Mouse (Mus musculus): ENCODE measurements around the gene Slc16a14. TPM values are rescaled to one million over a fixed set of nuclear protein-coding genes. Genes with fewer than 3 reads are reported as not detected.

Gene Slc16a14
- polyA plus RNA-seq, 1 experiment = not detected

DNA sequence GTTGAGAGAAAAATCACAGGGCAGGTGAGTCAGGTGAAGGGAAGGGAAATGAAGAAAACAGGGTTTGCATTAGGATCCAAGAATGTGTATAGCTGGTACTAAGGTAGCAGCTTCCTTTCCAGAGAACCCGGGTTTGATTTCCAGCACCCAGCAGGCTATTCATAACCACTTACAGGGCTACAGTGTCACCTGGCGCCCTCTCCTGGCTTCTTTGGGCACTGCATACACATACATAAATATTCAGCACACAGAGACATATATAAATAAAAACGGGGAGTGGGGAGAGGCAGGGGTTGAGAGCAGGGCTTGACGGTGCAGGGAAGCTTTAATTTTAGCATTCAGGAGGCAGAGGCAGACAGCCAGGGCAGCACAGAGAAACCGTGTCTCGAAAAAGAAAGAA, 49.0 kb downstream of the Slc16a14 start:
- TF ChIP-seq GATA1 (IDR thresholded peaks at IDR 0.05; ENCODE audit: borderline replicate concordance, low read length) (no peak), FLI1 (IDR thresholded peaks at IDR 0.05; ENCODE audit: low read length) (no peak)
- Histone ChIP-seq H3K27me3 (replicated peaks) (no peaks in the 10 kb centered on the region), H3K9me3 (peaks cover 12% of the 10 kb centered on the region), H3K4me1 (no peaks in the 10 kb centered on the region), H3K36me3 (replicated peaks; ENCODE audit: low read length) (no peaks in the 10 kb centered on the region), H3K4me3 (replicated peaks) (no peak overlapping the region)

DNA sequence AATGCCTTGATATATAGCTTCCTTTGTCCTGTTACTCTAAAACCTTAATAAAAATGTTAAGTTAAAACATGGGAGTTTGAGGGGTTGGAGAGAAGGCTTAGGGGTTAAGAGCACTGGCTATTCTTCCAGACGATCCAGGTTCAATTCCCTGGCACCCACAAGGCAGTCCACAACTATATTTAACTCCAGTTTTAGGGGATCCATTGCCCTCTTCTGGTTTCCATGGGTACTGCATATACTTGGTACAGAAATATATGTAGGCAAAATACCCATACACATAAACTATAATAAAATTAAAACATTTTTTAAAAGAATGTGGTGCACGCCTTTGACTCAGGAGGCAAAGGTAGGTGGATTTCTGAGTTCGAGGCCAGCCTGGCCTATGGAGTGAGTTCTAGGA, 49.8 kb downstream of the Slc16a14 start:
- TF ChIP-seq FLI1 (IDR thresholded peaks at IDR 0.05; ENCODE audit: low read length) (no peak), GATA1 (IDR thresholded peaks at IDR 0.05; ENCODE audit: borderline replicate concordance, low read length) (no peak)
- H3K36me3 ChIP-seq (replicated peaks; ENCODE audit: low read length) = no peaks in the 10 kb centered on the region

DNA sequence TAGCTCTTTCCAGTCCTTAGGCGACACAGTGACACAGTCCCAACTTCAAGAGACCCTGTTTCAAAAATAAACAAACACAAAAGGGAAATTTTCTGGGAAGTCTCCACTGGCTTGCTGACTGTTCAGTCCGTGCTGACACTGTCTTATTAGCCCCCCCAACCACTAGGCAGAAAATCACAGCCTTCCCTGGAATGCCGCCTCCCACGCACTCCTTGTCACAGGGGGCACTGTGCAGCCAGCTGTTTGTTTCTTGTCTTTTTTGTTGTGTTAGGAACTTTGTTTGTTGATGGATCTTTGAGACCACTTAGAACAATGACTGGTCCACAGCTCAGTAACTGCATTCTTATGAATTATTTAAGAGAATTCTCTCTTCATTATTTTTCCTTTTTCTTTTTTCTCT, 51.0 kb downstream of the Slc16a14 start:
- TF ChIP-seq GATA1 (IDR thresholded peaks at IDR 0.05; ENCODE audit: borderline replicate concordance, low read length) = no peak
- no peak for TF ChIP-seq FLI1 (IDR thresholded peaks at IDR 0.05; ENCODE audit: low read length)
- H3K4me3 ChIP-seq (replicated peaks) = no peak overlapping the region

More for the DNA sequence above, 49.8 kb downstream of the Slc16a14 start:
- H3K4me1 ChIP-seq = no peaks in the 10 kb centered on the region
- H3K4me3 ChIP-seq (replicated peaks) = no peak overlapping the region
- H3K9me3 ChIP-seq = peaks cover 10% of the 10 kb centered on the region
- no peaks in the 10 kb centered on the region for H3K27me3 ChIP-seq (replicated peaks)

DNA sequence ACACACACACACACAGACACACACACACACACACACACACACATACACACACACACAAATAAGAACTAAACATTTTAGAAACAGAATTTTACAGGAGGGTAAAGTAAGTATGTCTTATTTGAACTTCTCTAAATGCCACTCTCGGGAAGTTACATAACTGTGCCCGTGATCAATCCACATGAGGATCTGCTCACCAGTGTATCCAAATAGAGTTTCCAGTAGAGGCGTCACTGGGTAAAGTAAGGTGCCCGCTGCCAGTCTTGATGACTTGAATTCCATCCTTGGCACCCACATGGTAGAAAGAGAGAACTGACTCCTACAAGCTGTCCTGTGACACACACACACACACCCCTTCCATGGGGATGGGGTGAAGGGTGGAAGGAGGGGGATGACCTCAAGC, 52.0 kb downstream of the Slc16a14 start:
- Histone ChIP-seq H3K36me3 (replicated peaks; ENCODE audit: low read length) (no peaks in the 10 kb centered on the region), H3K27me3 (replicated peaks) (no peaks in the 10 kb centered on the region), H3K9me3 (peaks cover 14% of the 10 kb centered on the region), H3K4me3 (replicated peaks) (no peak overlapping the region), H3K4me1 (no peaks in the 10 kb centered on the region)
- TF ChIP-seq GATA1 (IDR thresholded peaks at IDR 0.05; ENCODE audit: borderline replicate concordance, low read length) (no peak), FLI1 (IDR thresholded peaks at IDR 0.05; ENCODE audit: low read length) (no peak)

More for the DNA sequence above, 51.0 kb downstream of the Slc16a14 start:
- Histone ChIP-seq H3K9me3 (peaks cover 14% of the 10 kb centered on the region), H3K4me1 (no peaks in the 10 kb centered on the region), H3K36me3 (replicated peaks; ENCODE audit: low read length) (no peaks in the 10 kb centered on the region), H3K27me3 (replicated peaks) (no peaks in the 10 kb centered on the region)

DNA sequence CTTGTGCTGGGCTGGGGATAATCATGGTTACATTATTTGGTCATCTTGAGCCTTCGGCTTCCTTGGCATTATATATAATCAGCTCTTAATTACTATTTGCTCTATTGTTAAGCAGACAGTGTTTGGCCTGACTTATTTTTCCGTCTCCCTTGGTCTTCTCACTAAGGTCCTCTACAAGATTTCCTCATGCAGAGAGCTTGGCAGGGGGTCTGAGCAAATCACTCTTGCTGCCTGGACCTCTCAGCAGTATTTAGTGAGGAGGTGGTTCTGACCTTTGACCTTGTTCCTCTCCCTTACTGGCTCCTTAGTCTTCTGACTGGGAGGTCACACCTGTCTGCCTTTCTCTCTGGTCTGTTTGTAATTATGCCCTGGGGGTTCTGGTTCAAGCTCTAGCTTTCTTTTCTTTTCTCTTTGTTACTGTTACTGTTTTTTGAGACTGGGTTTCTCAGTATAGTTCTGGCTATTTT, 52.8 kb downstream of the Slc16a14 start:
- no peaks in the 10 kb centered on the region for H3K4me1 ChIP-seq
- H3K4me3 ChIP-seq (replicated peaks) = no peak overlapping the region
- peaks cover 14% of the 10 kb centered on the region for H3K9me3 ChIP-seq
- no peaks in the 10 kb centered on the region for H3K27me3 ChIP-seq (replicated peaks)
- no peak for TF ChIP-seq FLI1 (IDR thresholded peaks at IDR 0.05; ENCODE audit: low read length)
- no peak for TF ChIP-seq GATA1 (IDR thresholded peaks at IDR 0.05; ENCODE audit: borderline replicate concordance, low read length)
- no peaks in the 10 kb centered on the region for H3K36me3 ChIP-seq (replicated peaks; ENCODE audit: low read length)

DNA sequence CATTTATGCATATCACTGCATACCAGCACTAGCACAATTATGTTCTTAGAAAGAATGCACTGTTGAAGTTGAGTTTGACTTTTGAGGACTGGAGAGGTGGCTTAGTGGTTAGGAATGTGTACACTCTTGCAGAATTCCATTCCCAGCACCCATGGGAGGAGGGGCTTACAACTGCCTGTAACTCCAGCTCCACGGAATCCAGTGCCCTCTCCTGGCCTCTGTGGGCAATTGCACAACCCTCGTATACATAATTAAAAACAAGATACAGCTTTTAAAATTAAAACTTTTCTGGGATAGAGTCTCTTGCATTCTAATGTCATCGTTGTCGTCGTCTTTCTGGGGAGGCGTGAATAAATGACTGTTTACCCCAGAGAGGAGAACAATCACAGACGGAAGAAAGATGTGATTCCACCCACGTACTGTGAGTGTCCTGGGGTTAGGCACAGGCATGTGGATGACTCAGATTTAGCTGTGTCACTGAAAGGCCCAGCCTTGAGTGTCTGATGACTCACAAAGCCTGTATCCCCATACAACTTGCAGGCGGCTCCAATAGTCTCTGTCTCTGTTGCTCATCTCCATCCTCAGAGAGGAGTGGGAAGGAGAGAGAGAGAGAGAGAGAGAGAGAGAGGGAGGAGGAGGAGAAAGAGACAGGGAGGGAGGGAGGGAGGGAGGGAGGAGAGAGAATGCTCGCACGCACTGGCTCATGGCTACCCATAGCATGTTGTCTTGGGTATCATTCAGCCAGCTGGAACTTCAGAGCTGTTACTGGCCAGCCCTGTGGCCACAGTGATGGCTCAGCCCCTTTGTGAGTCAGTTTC, 53.5 kb downstream of the Slc16a14 start:
- Histone ChIP-seq H3K36me3 (replicated peaks; ENCODE audit: low read length) (no peaks in the 10 kb centered on the region), H3K27me3 (replicated peaks) (no peaks in the 10 kb centered on the region), H3K9me3 (peaks cover 14% of the 10 kb centered on the region), H3K4me1 (no peaks in the 10 kb centered on the region), H3K4me3 (replicated peaks) (no peak overlapping the region)
- no peak for TF ChIP-seq GATA1 (IDR thresholded peaks at IDR 0.05; ENCODE audit: borderline replicate concordance, low read length)
- TF ChIP-seq FLI1 (IDR thresholded peaks at IDR 0.05; ENCODE audit: low read length) = no peak

DNA sequence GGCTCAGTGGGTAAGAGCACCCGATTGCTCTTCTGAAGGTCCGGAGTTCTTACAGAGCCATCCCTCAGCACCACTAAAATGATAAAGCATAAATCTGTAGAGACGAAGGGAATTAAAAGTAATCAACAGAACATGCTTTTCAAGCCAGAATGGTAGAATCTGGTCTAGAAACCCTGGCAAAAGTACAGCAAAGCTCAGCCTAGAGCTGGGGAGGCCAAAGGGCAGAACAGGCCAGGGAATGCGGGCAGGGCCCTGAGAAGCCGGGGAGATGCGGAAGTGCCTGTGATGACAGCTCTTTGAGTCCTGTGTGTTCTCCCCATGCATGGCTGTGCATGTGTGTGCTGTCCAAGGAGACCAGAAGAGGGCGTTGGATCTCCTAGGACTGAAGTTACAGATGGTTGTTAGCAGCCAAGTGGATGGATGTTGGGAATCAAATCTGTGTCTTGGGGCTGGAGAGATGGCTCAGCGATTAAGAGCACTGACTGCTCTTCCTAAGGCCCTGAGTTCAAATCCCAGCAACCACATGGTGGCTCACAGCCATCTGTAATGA, 55.3 kb downstream of the Slc16a14 start:
- TF ChIP-seq GATA1 (IDR thresholded peaks at IDR 0.05; ENCODE audit: borderline replicate concordance, low read length) (no peak), FLI1 (IDR thresholded peaks at IDR 0.05; ENCODE audit: low read length) (no peak)

DNA sequence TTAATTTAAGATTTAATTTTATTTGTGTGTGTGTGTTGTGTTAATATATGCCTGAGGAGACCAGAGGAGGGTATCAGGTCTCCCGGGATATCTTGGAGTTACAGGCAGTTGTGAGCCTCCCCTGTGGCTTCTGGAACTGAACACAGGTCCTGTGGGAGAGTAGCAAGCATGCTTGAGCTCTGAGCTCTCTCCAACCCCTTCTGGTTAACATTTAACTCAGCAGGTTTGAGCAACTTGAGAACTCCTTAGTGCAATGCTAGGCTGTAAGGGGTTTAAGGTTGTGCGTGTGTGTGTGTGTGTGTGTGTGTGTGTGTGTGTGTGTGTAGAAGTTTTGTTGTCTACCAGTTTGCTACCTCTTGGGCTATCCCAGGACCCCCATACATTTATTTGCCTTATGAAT, 57.3 kb downstream of the Slc16a14 start:
- TF ChIP-seq FLI1 (IDR thresholded peaks at IDR 0.05; ENCODE audit: low read length) (no peak), GATA1 (IDR thresholded peaks at IDR 0.05; ENCODE audit: borderline replicate concordance, low read length) (no peak)
- H3K9me3 ChIP-seq = peaks cover 12% of the 10 kb centered on the region
- H3K27me3 ChIP-seq (replicated peaks) = no peaks in the 10 kb centered on the region
- no peaks in the 10 kb centered on the region for H3K4me1 ChIP-seq
- no peaks in the 10 kb centered on the region for H3K36me3 ChIP-seq (replicated peaks; ENCODE audit: low read length)
- no peak overlapping the region for H3K4me3 ChIP-seq (replicated peaks)

More for the DNA sequence above, 55.3 kb downstream of the Slc16a14 start:
- Histone ChIP-seq H3K4me3 (replicated peaks) (no peak overlapping the region), H3K36me3 (replicated peaks; ENCODE audit: low read length) (no peaks in the 10 kb centered on the region), H3K9me3 (peaks cover 11% of the 10 kb centered on the region), H3K27me3 (replicated peaks) (no peaks in the 10 kb centered on the region), H3K4me1 (no peaks in the 10 kb centered on the region)

DNA sequence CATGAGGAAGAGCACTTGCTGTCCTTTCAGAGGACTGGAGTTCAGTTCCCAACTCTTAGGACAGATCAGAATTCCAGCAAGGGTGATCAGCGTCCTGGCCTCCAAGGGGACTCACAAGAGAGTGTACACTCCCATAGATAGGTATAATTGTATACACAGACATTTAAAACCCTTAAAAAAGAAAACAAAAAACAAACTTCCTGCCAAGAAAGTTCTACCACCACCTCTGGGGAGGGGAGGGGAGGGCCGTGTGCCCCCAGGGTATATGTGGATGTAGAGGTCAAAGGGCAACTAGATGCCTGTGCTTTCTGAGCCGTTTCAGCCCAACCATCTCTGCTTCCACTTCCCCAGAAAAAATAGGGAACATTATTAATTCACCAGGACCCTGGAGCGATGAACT, 62.0 kb downstream of the Slc16a14 start:
- no peaks in the 10 kb centered on the region for H3K36me3 ChIP-seq (replicated peaks; ENCODE audit: low read length)
- H3K4me1 ChIP-seq = no peaks in the 10 kb centered on the region
- H3K9me3 ChIP-seq = peaks cover 5% of the 10 kb centered on the region; the same call in 1 of the 2 replicates
- no peak overlapping the region for H3K4me3 ChIP-seq (replicated peaks)
- H3K27me3 ChIP-seq (replicated peaks) = no peaks in the 10 kb centered on the region
- no peak for TF ChIP-seq GATA1 (IDR thresholded peaks at IDR 0.05; ENCODE audit: borderline replicate concordance, low read length)
- TF ChIP-seq FLI1 (IDR thresholded peaks at IDR 0.05; ENCODE audit: low read length) = no peak

DNA sequence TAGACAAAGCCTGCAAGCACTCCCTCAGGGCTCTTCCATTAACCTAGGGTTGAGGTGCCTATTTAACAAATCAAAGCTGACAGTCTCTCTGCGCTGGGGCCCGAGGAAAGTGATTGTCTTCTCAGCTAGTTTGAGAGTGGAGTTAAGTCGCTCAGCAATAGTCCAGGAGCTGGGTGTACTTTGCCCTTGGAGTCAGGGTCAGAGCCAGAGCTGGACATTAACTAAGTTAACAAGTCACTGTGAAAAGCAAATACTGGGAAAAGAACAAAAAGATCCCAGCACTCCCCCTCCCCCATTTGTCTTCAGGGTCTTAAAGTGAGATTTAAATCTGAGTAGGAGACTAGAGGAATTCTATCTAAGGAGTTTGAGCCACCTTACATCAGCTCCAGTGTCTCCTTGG, 62.8 kb downstream of the Slc16a14 start:
- no peaks in the 10 kb centered on the region for H3K36me3 ChIP-seq (replicated peaks; ENCODE audit: low read length)
- H3K4me3 ChIP-seq (replicated peaks) = no peak overlapping the region
- H3K4me1 ChIP-seq = no peaks in the 10 kb centered on the region
- TF ChIP-seq GATA1 (IDR thresholded peaks at IDR 0.05; ENCODE audit: borderline replicate concordance, low read length) (no peak), FLI1 (IDR thresholded peaks at IDR 0.05; ENCODE audit: low read length) (no peak)
- no peaks in the 10 kb centered on the region for H3K27me3 ChIP-seq (replicated peaks)
- peaks cover 5% of the 10 kb centered on the region; the same call in 1 of the 2 replicates for H3K9me3 ChIP-seq
